Mouse (Mus musculus): Measurements from ENCODE around the gene Atp2b4.

DNA sequence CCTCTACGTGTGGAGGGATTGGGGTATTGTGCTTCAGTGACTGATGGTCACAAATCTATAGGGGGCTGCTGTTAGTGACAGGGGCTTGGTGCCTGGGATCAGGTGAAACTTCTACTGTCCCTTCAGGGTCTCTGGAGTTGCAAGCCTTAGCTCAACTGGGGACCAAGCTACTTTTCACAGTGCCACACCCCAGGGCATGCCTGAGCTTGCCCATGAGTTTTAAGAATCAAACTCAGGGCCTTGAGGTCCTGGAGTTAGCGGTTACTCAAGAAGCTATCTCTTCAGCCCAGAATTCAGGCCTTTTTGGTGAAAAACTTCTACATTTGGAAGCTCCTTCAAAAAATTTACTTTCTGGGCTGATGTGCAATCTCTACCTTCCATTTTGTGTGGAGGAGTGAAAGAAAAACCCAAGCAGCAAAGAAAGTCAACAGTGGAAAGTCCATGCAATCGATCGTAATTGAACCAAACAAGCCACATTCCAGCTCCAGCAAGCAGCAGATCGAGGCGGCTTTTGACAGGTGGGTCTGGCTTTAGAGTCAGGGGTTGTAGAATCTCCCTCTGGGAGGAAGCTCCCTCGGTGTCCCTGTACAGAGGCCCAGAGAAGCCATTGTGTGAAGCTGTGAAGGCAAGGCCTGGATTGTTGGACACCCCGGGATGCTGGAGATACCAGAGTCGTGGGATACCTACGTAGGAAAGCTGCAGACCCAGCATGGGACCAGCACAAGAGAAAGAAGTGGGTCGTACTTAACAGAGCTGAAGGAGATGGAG is 136.5 kb downstream of the Atp2b4 start:
- no peak for TF ChIP-seq CTCF (IDR thresholded peaks at IDR 0.05; ENCODE audit: borderline replicate concordance, insufficient read depth, low read length)
- TF ChIP-seq POLR2A (IDR thresholded peaks at IDR 0.05; ENCODE audit: low read depth, low read length), result no peak
